Mouse (Mus musculus) neural tube, embryonic 12.5 days (tissue): ENCODE measurements around the gene Syt1. TPM values are rescaled to one million over a fixed set of nuclear protein-coding genes. Genes with fewer than 3 reads are reported as not detected.

Source experiments
- ATAC-seq: fragments of 200-750 bp; cut with Nextera tagmentation; 2 replicates; pipeline ENCODE4 v1.8.0; 2017; ENCODE audit warnings: low read depth, mild to moderate bottlenecking, moderate TSS enrichment, moderate library complexity; ENCODE audit not compliant: low FRiP score
- H3K27ac ChIP-seq: fragments of 300-500 bp; sonication (generic); 2 replicates; pipeline ENCODE4 v1.5.1; 2016
- H3K27me3 ChIP-seq: fragments of 300-500 bp; sonication (generic); replicated peaks from 2 replicates; pipeline ENCODE4 v1.6.1; 2016; ENCODE audit warnings: mild to moderate bottlenecking
- H3K36me3 ChIP-seq: fragments of 300-500 bp; sonication (generic); 2 replicates; pipeline ENCODE4 v1.6.1; 2016; ENCODE audit warnings: mild to moderate bottlenecking
- H3K4me1 ChIP-seq: fragments of 300-500 bp; sonication (generic); 2 replicates; pipeline ENCODE4 v1.6.1; 2016
- H3K4me2 ChIP-seq: fragments of 300-500 bp; sonication (generic); replicated peaks from 2 replicates; pipeline ENCODE4 v1.6.1; 2016; ENCODE audit warnings: mild to moderate bottlenecking
- H3K4me3 ChIP-seq: fragments of 300-500 bp; sonication (generic); 2 replicates; pipeline ENCODE4 v1.5.1; 2016
- H3K9ac ChIP-seq: fragments of 300-500 bp; sonication (generic); 2 replicates; pipeline ENCODE4 v1.6.1; 2016; ENCODE audit warnings: mild to moderate bottlenecking
- H3K9me3 ChIP-seq: fragments of 300-500 bp; sonication (generic); 2 replicates; pipeline ENCODE4 v1.6.1; 2016; ENCODE audit warnings: mild to moderate bottlenecking
- WGBS: fragments of 180-500 bp; shearing (Covaris S2); methylation state at CpG from one replicate; pipeline ENCODE4 v1.1.7; 2016; 5-methylcytosine and 5-hydroxymethylcytosine counted together
- polyA plus RNA-seq: library from polyadenylated mRNA; unstranded; fragments of >200 nt; fragmentation: Nextera tagmentation; extraction: Ambion mirVana; gene quantifications from 2 replicates; pipeline ENCODE4 v1.2.1, GENCODE M21; 2016

Gene Syt1
- polyA plus RNA-seq, result 41.6 and 45.0 TPM in 2 replicates

DNA sequence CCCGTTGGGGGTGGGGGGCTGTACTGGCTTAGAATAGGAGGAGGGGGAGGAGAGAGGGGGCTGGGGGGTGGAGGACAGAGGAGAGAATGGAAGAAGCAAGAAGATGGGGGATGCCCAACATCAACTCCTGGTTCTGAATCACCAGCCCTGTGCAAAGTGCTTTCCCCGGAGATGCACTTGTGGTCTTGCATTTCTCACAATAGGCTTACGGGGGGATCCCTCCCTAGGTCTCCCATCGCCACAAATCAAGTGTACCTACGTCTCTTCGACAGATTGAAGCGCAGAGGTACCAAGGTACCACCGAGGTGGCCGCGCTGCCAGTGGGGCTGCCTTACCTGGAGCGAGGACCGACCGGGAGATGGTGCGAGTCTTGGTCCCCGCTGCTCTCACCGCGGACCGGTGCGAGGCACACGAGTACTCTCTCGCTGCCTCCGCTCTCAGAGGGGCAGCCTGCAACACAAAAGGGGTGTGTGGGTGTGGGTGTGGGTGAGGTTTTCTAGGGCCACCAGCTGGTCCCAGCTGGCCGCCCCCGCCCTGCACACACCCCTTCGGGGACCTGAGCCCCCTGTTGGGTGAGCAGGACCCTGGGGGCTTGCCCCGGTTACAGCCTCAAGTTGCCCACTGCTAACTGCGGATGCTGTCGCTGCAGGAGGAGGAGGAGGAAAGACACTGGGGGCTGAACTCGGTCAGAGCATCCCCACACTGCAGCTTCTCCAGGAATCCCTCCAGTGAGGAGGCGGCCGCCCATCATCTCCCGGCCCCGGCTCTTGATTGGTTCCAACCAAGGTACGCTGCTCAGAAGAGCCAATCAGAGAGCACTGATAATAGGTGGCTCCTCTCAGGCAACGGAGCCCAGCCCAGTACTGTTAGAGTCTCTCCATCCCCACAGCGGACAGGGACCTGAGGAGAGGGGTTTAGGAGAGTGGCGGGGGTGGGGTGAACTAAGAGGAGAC is at the start of gene Syt1:
Gene Syt1, minus strand, starts transcription at position 742 of the 953 bp plus-strand sequence.
- H3K27ac ChIP-seq, result peak within 1 kb of the TSS; percentile 74; the same call in 1 of the 2 replicates
- no peaks in the 10 kb centered on the region for H3K9me3 ChIP-seq
- H3K4me2 ChIP-seq, result peak within 1 kb of the TSS; percentile 94
- H3K27me3 ChIP-seq, result no peaks in the 10 kb centered on the region
- H3K4me3 ChIP-seq, result peak within 1 kb of the TSS; percentile 61
- H3K9ac ChIP-seq, result peak within 1 kb of the TSS; percentile 73
- no peaks in the 10 kb centered on the region for H3K36me3 ChIP-seq
- peak; percentile 100 for ATAC-seq
- H3K4me1 ChIP-seq, result 0 out of 2 replicates have a peak, but pooled peaks cover 6% of the 10 kb centered on the region
- under 1% methylated on average over 37 of the region's 37 CpGs for WGBS

DNA sequence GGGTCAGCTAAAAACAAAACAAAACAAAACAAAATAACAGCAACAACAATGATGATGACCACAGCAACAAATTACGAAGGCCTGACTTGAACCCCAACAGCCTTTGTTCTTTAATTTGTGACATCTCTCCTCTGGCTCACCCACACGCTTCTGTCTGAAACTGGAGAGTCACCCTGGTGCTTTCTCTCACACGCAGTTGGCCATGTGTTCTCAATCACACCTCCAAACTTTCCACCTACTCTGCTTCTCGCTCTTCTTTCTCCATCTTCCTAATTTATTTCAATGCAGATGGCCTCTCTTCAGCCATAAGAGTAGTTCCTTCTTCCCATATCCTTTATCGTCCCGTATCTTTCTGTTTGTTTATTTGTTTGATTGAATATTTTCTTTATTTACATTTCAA is 45.7 kb upstream of the Syt1 start:
- H3K9me3 ChIP-seq, result no peaks in the 10 kb centered on the region
- H3K27ac ChIP-seq, result no peak overlapping the region
- H3K4me2 ChIP-seq, result no peak overlapping the region
- H3K4me3 ChIP-seq, result no peak overlapping the region
- H3K9ac ChIP-seq, result no peak overlapping the region
- H3K27me3 ChIP-seq, result no peaks in the 10 kb centered on the region
- H3K4me1 ChIP-seq, result no peaks in the 10 kb centered on the region
- ATAC-seq, result no peak
- 83% methylated on average over 6 of the region's 6 CpGs for WGBS
- H3K36me3 ChIP-seq, result no peaks in the 10 kb centered on the region

DNA sequence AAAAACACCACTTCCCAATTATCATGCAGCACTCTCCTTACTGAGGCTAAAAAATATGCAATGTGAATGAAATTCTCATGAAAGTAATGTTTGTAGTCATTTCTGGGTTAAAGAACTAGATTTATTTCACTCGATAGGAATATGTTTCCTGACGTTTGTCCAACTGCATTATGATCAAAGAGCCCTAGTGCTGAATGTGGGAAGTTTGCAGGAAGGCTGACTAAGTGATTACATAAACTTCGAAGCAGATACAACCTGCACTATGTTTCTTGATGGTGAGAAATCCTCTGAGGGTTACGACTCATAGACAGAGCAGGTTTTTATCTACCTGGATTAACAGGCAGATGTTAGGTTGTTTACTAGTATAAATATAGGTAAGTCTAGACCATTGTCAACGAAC is 36.8 kb upstream of the Syt1 start:
- H3K27ac ChIP-seq, result no peak overlapping the region
- H3K4me3 ChIP-seq, result no peak overlapping the region
- no peaks in the 10 kb centered on the region for H3K9me3 ChIP-seq
- H3K4me1 ChIP-seq, result no peaks in the 10 kb centered on the region
- H3K27me3 ChIP-seq, result no peaks in the 10 kb centered on the region
- H3K4me2 ChIP-seq, result no peak overlapping the region
- no peaks in the 10 kb centered on the region for H3K36me3 ChIP-seq
- no peak overlapping the region for H3K9ac ChIP-seq
- no peak for ATAC-seq
- WGBS, result 82% methylated on average over 5 of the region's 5 CpGs

- Histone ChIP-seq H3K36me3 (no peaks in the 10 kb centered on the region), H3K27ac (no peak overlapping the region), H3K9me3 (no peaks in the 10 kb centered on the region), H3K4me2 (no peak overlapping the region), H3K4me1 (no peaks in the 10 kb centered on the region), H3K4me3 (no peak overlapping the region), H3K9ac (no peak overlapping the region), H3K27me3 (no peaks in the 10 kb centered on the region)
- 92% methylated on average over 2 of the region's 2 CpGs for WGBS
- no peak for ATAC-seq
Measured at GRCm38 (mm10) chr10:109046988-109047387, 36.2 kb upstream of the Syt1 start.

- 0 out of 2 replicates have a peak, but pooled peaks cover 6% of the 10 kb centered on the region for H3K4me1 ChIP-seq
- no peaks in the 10 kb centered on the region for H3K36me3 ChIP-seq
- H3K4me2 ChIP-seq, result peak overlapping the region; percentile 94
- H3K4me3 ChIP-seq, result peak overlapping the region; percentile 61
- peak; percentile 80 for ATAC-seq
- under 1% methylated on average over 28 of the region's 29 CpGs for WGBS
- H3K27me3 ChIP-seq, result no peaks in the 10 kb centered on the region
- H3K9ac ChIP-seq, result peak overlapping the region; percentile 40; the same call in 1 of the 2 replicates
- H3K27ac ChIP-seq, result no peak overlapping the region
- no peaks in the 10 kb centered on the region for H3K9me3 ChIP-seq
Measured at GRCm38 (mm10) chr10:109011226-109012165, 714 bp upstream of the Syt1 start.

DNA sequence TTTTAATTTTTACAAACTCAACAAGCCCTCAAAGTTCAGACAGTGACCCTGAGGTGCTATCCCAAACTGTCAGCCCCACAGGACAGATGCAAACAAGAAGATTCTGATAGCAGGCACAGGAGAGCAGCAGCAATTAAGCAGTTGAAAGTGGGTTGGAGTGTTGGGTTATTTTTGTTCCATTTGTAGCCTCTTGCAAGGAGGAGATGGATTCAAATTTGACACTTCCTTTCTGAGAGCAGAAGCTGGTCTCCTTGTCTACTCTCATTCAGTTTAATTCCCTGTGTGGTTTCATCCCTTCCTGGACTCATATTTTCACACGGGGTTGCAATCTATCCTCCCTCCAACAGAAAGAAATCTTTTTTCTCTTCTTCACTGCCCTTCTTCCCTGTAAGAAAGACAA is 951 bp downstream of the Syt1 start:
- no peak for ATAC-seq
- 6% methylated on average over 1 of the region's 1 CpGs for WGBS

GRCm38 (mm10) chr10:109008456-109008855 is 2.3 kb downstream of the Syt1 start:
- H3K9me3 ChIP-seq, result no peaks in the 10 kb centered on the region
- ATAC-seq, result no peak
- H3K4me3 ChIP-seq, result no peak overlapping the region
- 95% methylated on average over 13 of the region's 13 CpGs for WGBS
- H3K27ac ChIP-seq, result no peak overlapping the region
- H3K4me2 ChIP-seq, result peak overlapping the region; percentile 94
- H3K9ac ChIP-seq, result no peak overlapping the region
- H3K4me1 ChIP-seq, result 0 out of 2 replicates have a peak, but pooled peaks cover 6% of the 10 kb centered on the region
- H3K27me3 ChIP-seq, result no peaks in the 10 kb centered on the region
- H3K36me3 ChIP-seq, result no peaks in the 10 kb centered on the region

More for the DNA sequence above, 951 bp downstream of the Syt1 start:
- Histone ChIP-seq H3K27ac (no peak overlapping the region), H3K4me1 (0 out of 2 replicates have a peak, but pooled peaks cover 6% of the 10 kb centered on the region), H3K36me3 (no peaks in the 10 kb centered on the region), H3K4me2 (peak overlapping the region; percentile 94), H3K9ac (peak overlapping the region; percentile 73), H3K4me3 (peak overlapping the region; percentile 61), H3K27me3 (no peaks in the 10 kb centered on the region), H3K9me3 (no peaks in the 10 kb centered on the region)

DNA sequence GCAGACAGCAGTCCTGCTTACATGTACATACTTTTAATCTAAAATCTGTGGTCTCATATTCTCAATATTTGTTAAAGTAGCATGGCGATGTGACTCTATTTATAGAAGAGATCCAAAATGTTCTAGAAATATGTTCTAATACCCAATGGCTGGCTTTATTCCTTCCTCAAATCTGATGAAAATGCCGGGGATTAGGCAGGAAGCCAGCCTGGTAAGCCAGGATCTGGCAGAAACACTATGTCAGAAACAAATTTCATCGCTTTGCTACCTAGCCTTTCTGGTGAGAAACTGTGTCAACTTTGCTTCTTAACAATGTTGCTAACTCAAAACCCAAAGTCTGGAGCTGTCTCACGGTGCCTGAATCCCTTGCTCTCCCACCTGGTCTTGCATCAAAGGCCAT is 7.3 kb downstream of the Syt1 start:
- no peaks in the 10 kb centered on the region for H3K27me3 ChIP-seq
- H3K9ac ChIP-seq, result no peak overlapping the region
- no peak overlapping the region for H3K4me3 ChIP-seq
- H3K9me3 ChIP-seq, result no peaks in the 10 kb centered on the region
- no peak overlapping the region for H3K4me2 ChIP-seq
- WGBS, result 89% methylated on average over 4 of the region's 4 CpGs
- no peaks in the 10 kb centered on the region for H3K36me3 ChIP-seq
- H3K4me1 ChIP-seq, result no peaks in the 10 kb centered on the region
- H3K27ac ChIP-seq, result no peak overlapping the region
- ATAC-seq, result no peak

GRCm38 (mm10) chr10:108987250-108987649 is 23.5 kb downstream of the Syt1 start:
- 92% methylated on average over 2 of the region's 2 CpGs for WGBS
- no peak for ATAC-seq
- H3K27me3 ChIP-seq, result no peaks in the 10 kb centered on the region

GRCm38 (mm10) chr10:108979660-108980059 is 31.1 kb downstream of the Syt1 start:
- Histone ChIP-seq H3K27ac (no peak overlapping the region), H3K4me3 (no peak overlapping the region), H3K9me3 (no peaks in the 10 kb centered on the region), H3K4me1 (no peaks in the 10 kb centered on the region), H3K27me3 (no peaks in the 10 kb centered on the region), H3K36me3 (no peaks in the 10 kb centered on the region), H3K9ac (no peak overlapping the region), H3K4me2 (no peak overlapping the region)
- ATAC-seq, result peak; percentile 41; the same call in 1 of the 2 replicates
- WGBS, result 61% methylated on average over 6 of the region's 6 CpGs

More at GRCm38 (mm10) chr10:108987250-108987649, 23.5 kb downstream of the Syt1 start:
- Histone ChIP-seq H3K9me3 (no peaks in the 10 kb centered on the region), H3K4me1 (no peaks in the 10 kb centered on the region), H3K9ac (no peak overlapping the region), H3K36me3 (no peaks in the 10 kb centered on the region), H3K4me2 (no peak overlapping the region), H3K27ac (no peak overlapping the region), H3K4me3 (no peak overlapping the region)

- H3K4me2 ChIP-seq, result no peak overlapping the region
- H3K9me3 ChIP-seq, result peaks cover 4% of the 10 kb centered on the region; the same call in 1 of the 2 replicates
- H3K36me3 ChIP-seq, result no peaks in the 10 kb centered on the region
- no peak overlapping the region for H3K9ac ChIP-seq
- no peak overlapping the region for H3K4me3 ChIP-seq
- H3K27ac ChIP-seq, result no peak overlapping the region
- no peak for ATAC-seq
- H3K27me3 ChIP-seq, result no peaks in the 10 kb centered on the region
- H3K4me1 ChIP-seq, result no peaks in the 10 kb centered on the region
- 90% methylated on average over 5 of the region's 5 CpGs for WGBS
Measured at GRCm38 (mm10) chr10:108954952-108955351, 55.8 kb downstream of the Syt1 start.

- H3K27me3 ChIP-seq, result no peaks in the 10 kb centered on the region
- H3K4me2 ChIP-seq, result no peak overlapping the region
- H3K27ac ChIP-seq, result no peak overlapping the region
- ATAC-seq, result no peak
- no peaks in the 10 kb centered on the region for H3K36me3 ChIP-seq
- no peak overlapping the region for H3K4me3 ChIP-seq
- H3K9ac ChIP-seq, result no peak overlapping the region
- WGBS, result 81% methylated on average over 8 of the region's 8 CpGs
- H3K9me3 ChIP-seq, result no peaks in the 10 kb centered on the region
- H3K4me1 ChIP-seq, result no peaks in the 10 kb centered on the region
Measured at GRCm38 (mm10) chr10:108952182-108952581, 58.6 kb downstream of the Syt1 start.
